Mouse (Mus musculus): ENCODE measurements around the gene Hdgf.

DNA sequence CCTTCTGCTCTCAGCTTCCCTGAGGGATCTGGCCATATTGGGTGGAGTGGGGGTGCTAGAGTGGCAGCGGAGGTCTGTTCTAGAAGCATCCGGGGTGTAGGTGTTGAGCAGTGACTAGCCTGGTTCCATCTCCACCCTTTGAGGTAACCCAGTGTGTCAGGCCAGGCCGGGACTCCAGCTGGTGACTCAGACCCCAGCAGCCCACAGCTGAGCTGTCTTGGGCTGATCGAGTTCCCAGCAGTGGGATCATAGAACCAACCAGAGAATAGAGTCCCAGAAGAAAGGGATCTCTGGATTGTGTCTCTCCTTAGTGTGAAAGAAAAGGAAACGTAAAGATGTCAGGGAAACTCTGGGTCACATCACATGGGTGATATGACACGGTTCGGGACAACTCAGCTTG lies 53.2 kb downstream of the Hdgf start:
- no peak for TF ChIP-seq CTCF (IDR thresholded peaks at IDR 0.05)
- no peak for TF ChIP-seq EP300 (IDR thresholded peaks at IDR 0.05)

Data from lung, postnatal 0 days (tissue).